ENCODE assay signal across 8 mouse cellular contexts in genomic region chr16:30058974-30059717, GRCm38 (mm10). TPM values are rescaled to one million over a fixed set of nuclear protein-coding genes. Genes with fewer than 3 reads are reported as not detected.
DNase-seq lines count a peak whose midpoint lies in the region; ATAC-seq lines count a peak whose summit lies in the region.

No protein-coding gene starts in this region.

- H3K27me3 ChIP-seq in liver, embryonic 12.5 days (replicated peaks): peaks cover 84% of the 10 kb centered on the region
- H3K27me3 ChIP-seq in forebrain, embryonic 10.5 days (ENCODE audit: poor library complexity, severe bottlenecking): peaks cover 76% of the 10 kb centered on the region

- intact Hi-C loops in heart, postnatal 14 days (cut with DNase I): no loop called here

- H3K9me3 ChIP-seq in liver, embryonic 12.5 days (replicated peaks): no peaks in the 10 kb centered on the region
- no peaks in the 10 kb centered on the region for H3K9me3 ChIP-seq in forebrain, embryonic 10.5 days

- no peak overlapping the region for H3K4me3 ChIP-seq in liver, embryonic 12.5 days
- H3K4me3 ChIP-seq in forebrain, embryonic 10.5 days: no peak overlapping the region

- no peak for ATAC-seq in liver, embryonic 12.5 days
- no peak for ATAC-seq in monocyte, adult 5-6 weeks (replicated peaks; ENCODE audit: insufficient number of reproducible peaks, low FRiP score, low TSS enrichment, poor library complexity, severe bottlenecking)

- H3K9ac ChIP-seq in liver, embryonic 12.5 days: no peak overlapping the region

- 18% methylated on average over 9 of the region's 9 CpGs for WGBS in liver, embryonic 12.5 days (ENCODE audit: insufficient replicate concordance)
- WGBS in forebrain, embryonic 10.5 days: 17% methylated on average over 9 of the region's 9 CpGs

- no peak overlapping the region for H3K27ac ChIP-seq in liver, embryonic 12.5 days
- H3K27ac ChIP-seq in forebrain, embryonic 10.5 days: peak overlapping the region; percentile 70

- no peak overlapping the region for H3K4me2 ChIP-seq in liver, embryonic 12.5 days

- peaks cover 29% of the 10 kb centered on the region for H3K4me1 ChIP-seq in liver, embryonic 12.5 days
- peaks cover 71% of the 10 kb centered on the region for H3K4me1 ChIP-seq in forebrain, embryonic 10.5 days

- no peaks in the 10 kb centered on the region for H3K36me3 ChIP-seq in liver, embryonic 12.5 days
- H3K36me3 ChIP-seq in forebrain, embryonic 10.5 days (replicated peaks): no peaks in the 10 kb centered on the region

- peak; percentile 55 for DNase-seq in liver
- DNase-seq in forebrain, embryonic 10.5 days (ENCODE audit: extremely low spot score, low spot score): peak; percentile 38
- peak; percentile 64 to 80 for DNase-seq in heart, postnatal 14 days
- DNase-seq in kidney, postnatal 4 days: peak; percentile 74 to 80
- DNase-seq in lung, postnatal 4 days: peak; percentile 85 to 91
- DNase-seq in spleen, postnatal 10 days (ENCODE audit: low spot score in 2 of 2): no peak

RNA-seq across cellular contexts. Expression of gene Hes1, which starts 5.0 kb away (rescaled TPM):
- polyA plus RNA-seq in liver, embryonic 12.5 days (2016; fragmentation: Nextera tagmentation; extraction: Ambion mirVana): 12.5 and 12.7 TPM in 2 replicates
- 42.5 and 49.0 TPM in 2 replicates for polyA plus RNA-seq in forebrain, embryonic 10.5 days (2016; fragmentation: Nextera tagmentation; extraction: Ambion mirVana)
- total RNA-seq in heart, postnatal 14 days (2021): 10 to 100 TPM; 28.9 to 30.9 TPM
- 71.3 to 116 TPM (median 105 TPM) in 3 replicates for total RNA-seq in monocyte, adult 5-6 weeks (2017)

Comparison
In these comparisons a context has a peak if more than half of its experiments do, and no peak if none do; other contexts are left out.
1. DNase-seq: peak in liver (single experiment), forebrain, embryonic 10.5 days (single experiment), heart, postnatal 14 days (2 of 2), kidney, postnatal 4 days (2 of 2) and lung, postnatal 4 days (2 of 2); none in spleen, postnatal 10 days (0 of 2).